Mouse (Mus musculus): ENCODE measurements around the gene Bmi1.

The Bmi1 gene

DNA sequence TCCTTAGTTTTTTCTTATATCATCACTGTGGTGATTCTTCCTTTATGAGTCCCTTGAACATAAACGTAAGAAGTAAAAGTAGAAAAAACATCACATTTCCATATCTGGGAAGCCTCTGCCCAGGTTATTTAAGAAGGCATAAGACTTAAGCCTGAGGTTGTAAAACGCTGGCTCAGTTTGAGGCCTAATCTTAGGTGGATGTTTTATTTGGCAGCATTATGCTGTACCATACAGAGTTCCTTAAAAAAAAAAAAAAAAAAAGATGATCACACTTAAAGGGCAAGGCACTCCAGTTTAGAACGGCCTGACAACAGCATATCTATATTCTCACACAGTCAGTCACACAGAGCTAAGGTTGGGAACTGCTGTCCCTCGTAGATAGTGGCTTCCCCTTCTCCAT lies 49.1 kb downstream of the Bmi1 start:
- DNase-seq = no peak

DNA sequence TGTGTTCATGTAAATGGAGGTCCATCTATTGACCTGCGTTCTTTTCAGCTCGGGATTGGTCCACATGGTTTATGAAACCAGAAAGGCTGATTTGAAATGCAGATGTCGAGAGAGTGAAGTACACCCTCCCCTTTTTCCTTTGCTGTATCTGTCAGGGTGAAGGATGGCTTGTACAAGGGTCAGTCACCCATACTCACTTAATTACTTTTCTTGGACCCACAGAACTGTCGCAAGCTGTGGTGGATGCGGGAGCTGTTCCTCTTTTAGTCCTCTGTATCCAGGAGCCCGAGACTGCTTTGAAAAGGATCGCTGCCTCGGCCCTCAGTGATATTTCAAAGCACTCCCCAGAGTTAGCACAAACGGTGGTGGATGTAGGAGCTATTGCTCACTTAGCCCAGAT lies 54.9 kb downstream of the Bmi1 start:
- DNase-seq = no peak

DNA sequence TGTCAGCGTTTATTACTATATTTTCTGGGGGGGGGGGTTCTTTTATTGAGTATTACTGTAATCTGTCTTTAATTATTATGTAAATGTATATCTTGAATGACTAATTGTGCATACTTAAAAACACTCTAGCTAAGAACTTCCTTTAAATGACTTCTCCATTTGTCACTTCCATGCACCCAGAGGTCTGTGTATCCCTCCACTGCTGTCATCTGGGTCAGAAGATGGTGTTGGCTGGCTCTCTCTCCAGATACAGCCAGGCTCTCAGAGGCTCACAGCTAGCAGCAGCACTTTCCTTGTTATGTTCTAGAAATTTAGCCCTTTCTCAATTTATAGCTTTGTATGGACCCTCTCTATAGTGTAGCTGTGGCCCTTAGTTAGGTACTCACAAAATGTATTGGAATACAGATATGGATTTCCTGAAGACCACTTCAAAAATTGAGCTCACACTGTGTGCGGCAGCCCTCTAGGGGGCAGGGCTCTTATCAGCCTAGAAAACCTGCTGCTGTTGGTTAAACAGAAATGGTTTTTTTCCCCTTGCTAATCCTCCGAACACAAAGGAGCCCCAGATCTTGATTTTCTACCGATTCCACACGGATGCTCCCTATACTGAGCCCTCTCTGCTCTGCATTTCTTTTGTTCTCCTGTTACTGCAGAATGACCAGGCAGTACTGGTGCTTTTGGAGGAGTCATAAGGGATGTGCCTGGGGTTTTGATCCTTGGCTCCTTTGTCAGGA lies 57.7 kb downstream of the Bmi1 start:
- no peak for DNase-seq

All from lung, postnatal 14 days (tissue).